Mouse (Mus musculus): ENCODE measurements around the gene Fchsd2.

Gene Fchsd2

GRCm38 (mm10) chr7:101074170-101074767 is 18.4 kb upstream of the Fchsd2 start:
- no peak for DNase-seq

DNA sequence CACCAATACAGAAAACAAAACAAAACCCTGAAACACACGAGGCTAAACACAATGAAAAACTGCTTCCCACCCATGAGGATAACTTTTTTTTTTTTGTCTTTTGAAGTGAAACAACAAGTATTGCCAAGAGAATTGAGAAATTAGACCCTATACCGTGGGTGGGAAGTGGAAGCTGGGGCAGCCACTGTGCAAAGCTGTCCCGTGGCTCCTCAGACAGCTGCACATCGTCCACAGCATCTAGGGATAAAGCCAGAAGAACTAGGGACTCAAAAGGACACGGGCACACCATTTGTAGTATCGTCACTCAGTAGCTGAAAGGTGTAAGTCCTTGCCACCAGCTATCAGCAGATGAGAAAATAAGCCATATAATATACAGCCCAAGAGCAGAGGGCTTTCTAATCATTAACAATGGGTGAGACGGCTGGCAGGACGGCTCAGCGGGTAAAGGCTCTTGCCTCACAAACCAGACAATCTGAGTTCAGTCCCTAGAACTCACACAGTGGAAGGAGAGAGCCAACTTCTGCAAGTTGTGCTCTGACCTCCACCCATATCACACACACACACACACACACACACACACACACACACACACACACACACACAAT is 9.0 kb upstream of the Fchsd2 start:
- no peak for DNase-seq

GRCm38 (mm10) chr7:101084816-101085456 is 7.7 kb upstream of the Fchsd2 start:
- no peak for DNase-seq

GRCm38 (mm10) chr7:101085779-101086178 is 6.9 kb upstream of the Fchsd2 start:
- DNase-seq = no peak

DNA sequence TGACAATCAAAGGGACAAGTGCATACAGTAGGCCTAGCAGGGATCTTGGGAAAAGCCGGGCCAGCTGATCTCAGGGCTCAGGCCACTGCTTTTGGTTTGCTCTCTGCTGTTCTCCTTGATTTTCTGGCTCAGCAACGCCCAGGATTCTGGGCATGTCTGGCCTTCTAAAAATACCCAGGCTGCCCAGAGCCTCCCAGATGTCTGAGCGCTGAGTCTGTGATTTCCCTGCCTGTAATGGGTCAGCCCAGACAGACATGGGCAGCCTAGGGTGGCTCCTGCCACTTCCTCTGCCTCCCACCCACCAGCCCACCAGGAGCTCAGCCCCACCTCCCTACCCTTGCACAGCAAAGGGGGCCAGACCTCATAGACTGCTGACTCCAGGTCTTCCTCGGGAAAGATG is 4.0 kb upstream of the Fchsd2 start:
- DNase-seq = no peak

DNA sequence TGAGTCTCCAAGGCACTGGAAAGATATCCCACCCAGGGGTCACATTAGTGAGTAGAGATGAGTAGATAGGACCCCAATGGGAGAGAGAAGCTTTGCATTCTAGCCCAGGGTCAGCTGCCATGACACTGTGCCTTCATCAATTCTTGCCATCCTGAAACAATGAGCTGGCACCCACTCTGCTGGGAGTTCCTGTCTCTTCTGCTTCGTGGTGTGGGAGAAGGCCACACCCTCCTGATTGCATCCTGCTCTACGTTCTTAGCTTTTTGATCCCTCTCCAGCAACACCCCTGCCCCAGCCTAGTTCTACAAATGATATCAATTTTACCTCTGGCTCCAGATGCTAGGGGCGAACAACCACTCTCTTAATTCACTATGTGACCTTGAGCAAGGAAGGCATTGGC is 3.4 kb upstream of the Fchsd2 start:
- no peak for DNase-seq

- DNase-seq = no peak
Observed at GRCm38 (mm10) chr7:101093231-101093630, 568 bp downstream of the Fchsd2 start.

- no peak for DNase-seq
Observed at GRCm38 (mm10) chr7:101094746-101095145, 2.1 kb downstream of the Fchsd2 start.

DNA sequence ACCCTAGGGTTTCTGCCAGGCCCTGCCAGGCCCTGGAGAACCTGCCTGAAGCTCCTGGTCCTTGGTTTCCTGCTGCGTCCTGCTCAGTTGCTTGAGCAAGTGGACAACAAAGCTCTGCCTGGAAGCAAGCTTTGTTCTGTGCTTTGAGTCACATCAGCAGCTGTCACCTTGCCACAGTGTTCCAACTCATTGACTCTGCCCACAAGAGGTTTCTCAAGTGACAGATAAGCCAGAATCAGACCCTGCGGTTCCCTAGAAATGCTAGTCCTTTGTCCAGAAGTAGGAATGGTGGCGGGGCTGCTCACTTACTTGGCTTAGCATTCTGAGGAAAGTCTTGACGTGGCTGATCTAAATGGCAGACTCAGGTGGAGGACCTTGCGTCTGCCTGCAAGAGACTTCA is 2.9 kb downstream of the Fchsd2 start:
- no peak for DNase-seq

DNA sequence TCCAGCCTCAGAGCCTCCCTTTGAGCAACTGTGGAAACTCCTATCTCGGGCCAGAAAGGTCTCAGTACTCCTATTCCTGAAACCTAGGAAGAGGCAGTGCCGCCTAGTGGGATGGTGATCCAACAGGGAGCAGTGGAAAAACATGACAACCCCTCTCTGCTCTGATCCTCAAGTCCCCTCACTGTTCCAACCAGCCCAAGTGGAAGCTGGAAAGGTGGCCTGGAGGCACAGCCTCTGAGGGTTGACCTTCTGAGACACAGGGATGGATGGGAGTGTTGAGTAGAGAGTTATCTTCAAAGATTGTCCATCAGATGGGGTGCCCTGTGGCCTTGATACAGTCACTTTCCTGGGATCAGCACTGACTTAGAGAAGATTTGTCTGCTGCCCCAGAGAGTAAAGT is 3.9 kb downstream of the Fchsd2 start:
- no peak for DNase-seq

GRCm38 (mm10) chr7:101097084-101097483 is 4.4 kb downstream of the Fchsd2 start:
- DNase-seq = no peak

DNA sequence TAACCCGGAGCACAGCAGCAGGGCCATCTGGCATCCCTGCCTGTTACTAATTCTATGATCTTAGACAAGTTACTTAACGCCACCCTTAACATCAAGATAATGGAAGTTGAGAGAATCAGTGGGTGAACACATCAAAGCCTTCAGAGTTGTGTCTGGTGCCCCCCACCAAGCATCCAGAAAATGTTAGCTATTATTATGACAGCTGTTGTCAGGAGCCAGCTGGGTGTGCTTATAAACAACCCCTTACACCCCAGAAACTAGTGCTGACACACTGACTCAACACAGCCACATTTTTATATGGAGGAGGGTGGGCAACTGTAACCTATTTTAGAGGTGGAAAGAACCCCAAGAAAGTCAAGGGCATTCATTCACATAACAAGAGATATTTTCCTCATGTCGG is 7.3 kb downstream of the Fchsd2 start:
- DNase-seq = no peak

DNA sequence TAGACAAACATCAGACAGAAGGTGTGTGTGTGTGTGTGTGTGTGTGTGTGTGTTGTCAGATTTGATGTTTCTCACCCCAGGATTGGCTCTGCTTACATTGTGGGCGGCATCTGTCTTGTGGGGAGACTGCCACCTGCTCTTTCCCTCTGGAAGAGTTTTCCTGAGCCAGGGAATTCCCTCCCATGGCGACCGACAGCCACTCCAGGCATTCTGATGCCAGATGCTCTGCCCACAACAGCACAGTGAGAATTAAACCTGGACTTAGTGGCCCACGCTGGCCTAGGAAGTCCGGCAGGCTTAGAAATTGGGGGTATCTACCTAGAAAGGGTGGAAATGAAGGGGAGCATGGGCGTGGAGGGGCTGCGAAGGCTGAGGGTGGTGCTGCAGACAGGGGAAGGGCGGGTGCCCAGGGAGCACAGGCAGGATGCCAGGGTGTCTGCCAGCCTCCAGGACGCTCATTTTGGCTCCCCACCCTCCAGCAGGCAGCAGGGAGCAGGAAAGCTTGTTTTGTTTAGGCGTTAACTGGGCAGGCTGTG is 8.6 kb downstream of the Fchsd2 start:
- peak; percentile 84 for DNase-seq

- no peak for DNase-seq
Observed at GRCm38 (mm10) chr7:101106666-101107065, 14.0 kb downstream of the Fchsd2 start.

DNA sequence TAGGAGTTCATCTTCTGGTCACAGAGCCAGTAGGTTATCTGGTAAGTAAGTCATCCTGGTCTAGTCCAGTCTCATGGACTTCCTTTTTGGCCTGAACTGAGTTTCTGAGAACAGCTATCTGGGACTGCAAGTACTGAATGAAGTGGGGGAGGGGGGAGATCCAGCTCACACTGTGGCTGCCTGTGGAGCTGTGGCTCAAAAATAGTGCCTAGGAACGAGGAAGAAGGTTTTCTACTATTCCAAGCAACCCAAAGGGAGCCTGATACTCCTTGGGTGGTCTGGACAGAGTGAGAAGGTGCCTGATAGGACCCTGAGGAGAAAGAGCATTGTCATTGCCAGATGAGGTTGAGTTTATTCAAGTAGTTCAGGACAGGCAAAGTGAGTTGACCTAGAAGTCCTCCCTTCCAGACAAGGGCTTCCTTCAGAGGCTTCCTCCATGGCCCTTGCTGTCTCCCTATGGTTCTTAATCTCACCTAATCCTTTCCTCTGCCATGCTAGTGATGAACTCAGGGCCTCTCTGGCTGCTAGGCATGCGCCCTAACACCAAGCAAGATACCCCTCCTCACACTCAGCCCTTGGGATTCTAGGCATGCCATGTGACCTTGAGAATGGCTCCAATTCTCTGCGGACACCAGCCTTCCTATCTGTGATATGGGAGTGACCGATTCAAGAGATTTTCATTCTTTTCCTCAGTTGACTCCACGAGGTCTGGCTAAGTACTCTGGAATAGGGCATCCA is 14.6 kb downstream of the Fchsd2 start:
- peak; percentile 35 for DNase-seq

GRCm38 (mm10) chr7:101107968-101108652 is 15.4 kb downstream of the Fchsd2 start:
- peak; percentile 98 for DNase-seq

GRCm38 (mm10) chr7:101108653-101109005 is 16.0 kb downstream of the Fchsd2 start:
- no peak for DNase-seq

GRCm38 (mm10) chr7:101109006-101109855 is 16.6 kb downstream of the Fchsd2 start:
- DNase-seq = peak; percentile 72

DNA sequence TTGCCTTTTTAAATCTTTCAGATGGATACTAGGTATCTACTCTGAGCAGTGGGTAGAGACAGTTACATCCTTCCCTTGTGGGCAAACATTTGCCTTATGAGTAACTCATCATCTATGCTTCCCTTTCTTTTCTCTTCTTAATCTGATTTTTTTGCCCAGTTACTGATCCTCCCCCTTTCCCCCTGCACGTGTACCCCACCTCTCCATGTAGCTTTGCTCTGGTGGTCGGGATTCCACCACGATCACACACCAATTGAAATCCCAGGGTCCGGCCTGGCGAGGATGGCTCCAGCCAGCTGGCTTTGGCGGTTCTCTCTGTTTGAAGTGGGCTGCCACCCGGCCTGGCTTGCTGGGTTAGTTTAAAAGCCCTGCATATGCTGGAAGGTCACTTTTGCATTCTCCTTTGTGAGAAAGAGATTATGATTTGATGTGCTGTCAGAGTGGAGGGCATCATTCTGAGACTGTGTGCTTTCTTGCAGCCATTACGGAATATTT is 17.2 kb downstream of the Fchsd2 start:
- no peak for DNase-seq

DNA sequence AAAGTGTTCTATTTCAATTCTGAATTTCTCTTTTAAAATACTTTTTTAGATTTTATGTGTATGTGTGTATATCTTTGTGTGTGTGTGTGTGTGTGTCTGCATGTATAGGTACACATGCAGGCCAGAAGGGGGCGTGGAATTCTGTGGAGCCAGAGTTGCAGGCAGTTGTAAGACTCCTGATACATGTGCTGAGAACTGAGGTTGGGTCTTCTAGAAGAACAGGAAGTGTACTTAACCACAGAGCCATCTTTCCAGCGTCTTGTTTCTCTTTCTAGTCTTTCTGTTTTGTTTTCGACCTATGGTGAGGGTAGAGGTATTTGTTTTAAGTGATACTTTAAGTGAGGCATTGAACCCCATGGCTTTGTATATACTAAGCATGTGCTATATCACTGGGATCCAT is 20.7 kb downstream of the Fchsd2 start:
- no peak for DNase-seq

DNA sequence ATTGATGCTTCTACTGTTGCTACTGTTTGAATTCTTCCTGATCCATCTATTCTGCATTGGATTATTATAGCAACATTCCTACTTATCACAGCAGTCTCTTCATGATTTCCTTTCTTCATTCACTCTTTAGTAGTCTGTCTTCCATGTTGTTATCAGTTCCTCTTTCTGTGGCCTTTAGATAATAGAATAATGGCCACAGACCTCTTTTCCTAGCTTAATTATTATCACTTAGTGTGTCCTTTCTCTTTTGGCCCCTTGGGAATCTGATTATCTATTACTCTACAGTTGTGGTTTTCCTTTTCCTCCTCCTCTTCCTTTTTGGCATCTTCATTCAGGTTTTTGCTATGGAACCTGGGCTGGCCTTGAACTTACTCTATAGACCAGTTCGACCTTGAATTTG is 21.7 kb downstream of the Fchsd2 start:
- no peak for DNase-seq

DNA sequence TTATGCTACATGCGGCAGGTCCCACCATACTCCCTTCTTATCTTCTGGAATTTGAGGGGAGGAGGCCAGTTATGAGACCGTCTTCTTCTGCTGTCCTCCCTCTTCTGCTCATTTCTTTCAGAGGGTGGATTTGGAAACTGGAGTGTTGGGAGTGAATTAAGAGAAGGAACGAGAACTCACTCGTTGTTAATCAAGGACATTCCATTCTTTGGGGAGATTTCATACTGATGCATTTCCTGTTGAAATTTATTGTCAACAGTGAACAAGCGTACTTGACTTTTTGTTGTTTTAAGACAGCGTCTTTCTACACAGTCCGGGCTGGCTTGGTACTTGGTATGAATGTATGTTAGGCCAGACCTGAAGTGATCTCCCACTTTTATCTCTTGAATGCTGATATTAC is 26.7 kb downstream of the Fchsd2 start:
- no peak for DNase-seq
